Mouse (Mus musculus) layer of hippocampus, adult 9-10 months (tissue): Measurements from ENCODE around the gene Kat2a.

Source experiments
- DNase-seq: peaks from one replicate; pipeline ENCODE4 v3.0.0; 2022; ENCODE audit warnings: low spot score

Kat2a gene

GRCm38 (mm10) chr11:100711783-100712615 lies at the start of gene Kat2a:
Gene Kat2a, minus strand, starts transcription at chr11:100712465.
- DNase-seq, result no peak

GRCm38 (mm10) chr11:100761547-100762045 lies 49.3 kb upstream of the Kat2a start:
- DNase-seq, result peak; percentile 78

- DNase-seq, result peak; percentile 46
Observed at GRCm38 (mm10) chr11:100759611-100760233, 47.5 kb upstream of the Kat2a start, which contains the start of gene Kcnh4. Gene Kcnh4, minus strand, starts transcription at chr11:100759942.

GRCm38 (mm10) chr11:100758707-100759610 lies 46.7 kb upstream of the Kat2a start:
- no peak for DNase-seq

GRCm38 (mm10) chr11:100757566-100757965 lies 45.3 kb upstream of the Kat2a start:
- DNase-seq, result no peak

GRCm38 (mm10) chr11:100756476-100756875 lies 44.2 kb upstream of the Kat2a start:
- DNase-seq, result no peak

GRCm38 (mm10) chr11:100754693-100755057 lies 42.4 kb upstream of the Kat2a start:
- DNase-seq, result no peak

GRCm38 (mm10) chr11:100754021-100754692 lies 41.9 kb upstream of the Kat2a start:
- DNase-seq, result no peak

- no peak for DNase-seq
Observed at GRCm38 (mm10) chr11:100752294-100752693, 40.0 kb upstream of the Kat2a start.

GRCm38 (mm10) chr11:100750127-100750526 lies 37.9 kb upstream of the Kat2a start:
- no peak for DNase-seq

- no peak for DNase-seq
Observed at GRCm38 (mm10) chr11:100749469-100749868, 37.2 kb upstream of the Kat2a start.

GRCm38 (mm10) chr11:100748620-100749019 lies 36.4 kb upstream of the Kat2a start:
- DNase-seq, result no peak

GRCm38 (mm10) chr11:100747114-100747513 lies 34.8 kb upstream of the Kat2a start:
- DNase-seq, result no peak

- no peak for DNase-seq
Observed at GRCm38 (mm10) chr11:100746546-100746945, 34.3 kb upstream of the Kat2a start.

- DNase-seq, result no peak
Observed at GRCm38 (mm10) chr11:100745085-100745484, 32.8 kb upstream of the Kat2a start.

- DNase-seq, result no peak
Observed at GRCm38 (mm10) chr11:100741348-100741747, 29.1 kb upstream of the Kat2a start.

GRCm38 (mm10) chr11:100738749-100739148 lies 26.5 kb upstream of the Kat2a start:
- no peak for DNase-seq

- DNase-seq, result peak; percentile 99
Observed at GRCm38 (mm10) chr11:100738066-100738604, 25.9 kb upstream of the Kat2a start, which contains the start of gene Rab5c. Gene Rab5c, minus strand, starts transcription at chr11:100738215.

GRCm38 (mm10) chr11:100737105-100737733 lies 25.0 kb upstream of the Kat2a start:
- DNase-seq, result no peak

GRCm38 (mm10) chr11:100736746-100737080 lies 24.4 kb upstream of the Kat2a start:
- no peak for DNase-seq
